Mouse (Mus musculus): ENCODE data around the gene Limk2. TPM values are rescaled to one million over a fixed set of nuclear protein-coding genes. Genes with fewer than 3 reads are reported as not detected.

Gene Limk2
- total and polyA plus RNA-seq, 2 experiments from 2014 or later: 113 to 206 TPM

GRCm38 (mm10) chr11:3309884-3310283 is 99.1 kb downstream of the Limk2 start:
- no peak overlapping the region for H3K9ac ChIP-seq (replicated peaks; ENCODE audit: low read length)
- ATAC-seq (no peak), DNase-seq (ENCODE audit: low spot score) (no peak)
- H3K4me3 ChIP-seq (ENCODE audit: low read length): no peak overlapping the region
- no peak overlapping the region for H3K4me2 ChIP-seq (ENCODE audit: low read depth, low read length)
- 88% methylated on average over 4 of the region's 4 CpGs for WGBS
- no peaks in the 10 kb centered on the region for H3K27me3 ChIP-seq (ENCODE audit: insufficient read depth, low read length)
- no peaks in the 10 kb centered on the region for H3K9me3 ChIP-seq (ENCODE audit: low read length)
- peaks cover 69% of the 10 kb centered on the region for H3K36me3 ChIP-seq (ENCODE audit: insufficient read depth, low read length)
- no peak overlapping the region for H3K27ac ChIP-seq
- no peak for TF ChIP-seq CTCF (IDR thresholded peaks at IDR 0.05; ENCODE audit: low read depth)
- H3K4me1 ChIP-seq (ENCODE audit: insufficient read depth, low read length): no peaks in the 10 kb centered on the region

GRCm38 (mm10) chr11:3307875-3308274 is 101.1 kb downstream of the Limk2 start:
- Histone ChIP-seq H3K27ac (no peak overlapping the region), H3K4me3 (ENCODE audit: low read length) (no peak overlapping the region), H3K36me3 (ENCODE audit: insufficient read depth, low read length) (peaks cover 83% of the 10 kb centered on the region), H3K9ac (replicated peaks; ENCODE audit: low read length) (no peak overlapping the region), H3K27me3 (ENCODE audit: insufficient read depth, low read length) (no peaks in the 10 kb centered on the region), H3K4me2 (ENCODE audit: low read depth, low read length) (no peak overlapping the region), H3K4me1 (ENCODE audit: insufficient read depth, low read length) (no peaks in the 10 kb centered on the region), H3K9me3 (ENCODE audit: low read length) (no peaks in the 10 kb centered on the region)
- ATAC-seq (no peak), DNase-seq (ENCODE audit: low spot score) (no peak)
- 94% methylated on average over 3 of the region's 3 CpGs for WGBS
- no peak for TF ChIP-seq CTCF (IDR thresholded peaks at IDR 0.05; ENCODE audit: low read depth)

- no peak for TF ChIP-seq CTCF (IDR thresholded peaks at IDR 0.05; ENCODE audit: low read depth)
- Histone ChIP-seq H3K4me2 (ENCODE audit: low read depth, low read length) (no peak overlapping the region), H3K27ac (no peak overlapping the region), H3K36me3 (ENCODE audit: insufficient read depth, low read length) (peaks cover 88% of the 10 kb centered on the region), H3K4me3 (ENCODE audit: low read length) (no peak overlapping the region), H3K9ac (replicated peaks; ENCODE audit: low read length) (no peak overlapping the region), H3K4me1 (ENCODE audit: insufficient read depth, low read length) (no peaks in the 10 kb centered on the region), H3K27me3 (ENCODE audit: insufficient read depth, low read length) (no peaks in the 10 kb centered on the region), H3K9me3 (ENCODE audit: low read length) (no peaks in the 10 kb centered on the region)
- 87% methylated on average over 4 of the region's 4 CpGs for WGBS
- no peak for DNase-seq (ENCODE audit: low spot score)
- ATAC-seq: no peak
Measured at GRCm38 (mm10) chr11:3305821-3306220, 103.2 kb downstream of the Limk2 start.

- H3K36me3 ChIP-seq (ENCODE audit: insufficient read depth, low read length): peaks cover 83% of the 10 kb centered on the region
- H3K27ac ChIP-seq: no peak overlapping the region
- H3K9ac ChIP-seq (replicated peaks; ENCODE audit: low read length): no peak overlapping the region
- DNase-seq (ENCODE audit: low spot score) (no peak), ATAC-seq (no peak)
- no peak overlapping the region for H3K4me2 ChIP-seq (ENCODE audit: low read depth, low read length)
- TF ChIP-seq CTCF (IDR thresholded peaks at IDR 0.05; ENCODE audit: low read depth): no peak
- no peak overlapping the region for H3K4me3 ChIP-seq (ENCODE audit: low read length)
- no peaks in the 10 kb centered on the region for H3K4me1 ChIP-seq (ENCODE audit: insufficient read depth, low read length)
- WGBS: 73% methylated on average over 4 of the region's 4 CpGs
- no peaks in the 10 kb centered on the region for H3K27me3 ChIP-seq (ENCODE audit: insufficient read depth, low read length)
- H3K9me3 ChIP-seq (ENCODE audit: low read length): no peaks in the 10 kb centered on the region
Measured at GRCm38 (mm10) chr11:3302792-3303191, 106.2 kb downstream of the Limk2 start.

GRCm38 (mm10) chr11:3302385-3302784 is 106.6 kb downstream of the Limk2 start:
- H3K36me3 ChIP-seq (ENCODE audit: insufficient read depth, low read length): peaks cover 83% of the 10 kb centered on the region
- 0 out of 2 replicates have a peak overlapping the region, but pooled peaks have one; percentile 13 for H3K9ac ChIP-seq (replicated peaks; ENCODE audit: low read length)

GRCm38 (mm10) chr11:3301075-3301474 is 107.9 kb downstream of the Limk2 start:
- Histone ChIP-seq H3K9me3 (ENCODE audit: low read length) (no peaks in the 10 kb centered on the region), H3K4me2 (ENCODE audit: low read depth, low read length) (no peak overlapping the region), H3K27ac (no peak overlapping the region), H3K4me1 (ENCODE audit: insufficient read depth, low read length) (no peaks in the 10 kb centered on the region), H3K4me3 (ENCODE audit: low read length) (no peak overlapping the region), H3K9ac (replicated peaks; ENCODE audit: low read length) (no peak overlapping the region), H3K36me3 (ENCODE audit: insufficient read depth, low read length) (peaks cover 77% of the 10 kb centered on the region), H3K27me3 (ENCODE audit: insufficient read depth, low read length) (no peaks in the 10 kb centered on the region)
- DNase-seq (ENCODE audit: low spot score) (no peak), ATAC-seq (no peak)
- no peak for TF ChIP-seq CTCF (IDR thresholded peaks at IDR 0.05; ENCODE audit: low read depth)
- whole genome bisulfite sequencing: 93% methylated on average over 5 of the region's 5 CpGs

More at GRCm38 (mm10) chr11:3302385-3302784, 106.6 kb downstream of the Limk2 start:
- no peaks in the 10 kb centered on the region for H3K9me3 ChIP-seq (ENCODE audit: low read length)
- H3K27ac ChIP-seq: no peak overlapping the region
- no peak for TF ChIP-seq CTCF (IDR thresholded peaks at IDR 0.05; ENCODE audit: low read depth)
- DNase-seq (ENCODE audit: low spot score) (no peak), ATAC-seq (no peak)
- 87% methylated on average over 4 of the region's 4 CpGs for WGBS
- H3K4me1 ChIP-seq (ENCODE audit: insufficient read depth, low read length): no peaks in the 10 kb centered on the region
- H3K27me3 ChIP-seq (ENCODE audit: insufficient read depth, low read length): no peaks in the 10 kb centered on the region
- H3K4me2 ChIP-seq (ENCODE audit: low read depth, low read length): no peak overlapping the region
- no peak overlapping the region for H3K4me3 ChIP-seq (ENCODE audit: low read length)

- TF ChIP-seq CTCF (IDR thresholded peaks at IDR 0.05; ENCODE audit: low read depth): no peak
- DNase-seq (ENCODE audit: low spot score): no peak
- Histone ChIP-seq H3K4me2 (ENCODE audit: low read depth, low read length) (no peak overlapping the region), H3K9me3 (ENCODE audit: low read length) (no peaks in the 10 kb centered on the region), H3K9ac (replicated peaks; ENCODE audit: low read length) (no peak overlapping the region), H3K4me1 (ENCODE audit: insufficient read depth, low read length) (peaks cover 8% of the 10 kb centered on the region), H3K27ac (no peak overlapping the region), H3K4me3 (ENCODE audit: low read length) (no peak overlapping the region), H3K27me3 (ENCODE audit: insufficient read depth, low read length) (no peaks in the 10 kb centered on the region), H3K36me3 (ENCODE audit: insufficient read depth, low read length) (peaks cover 77% of the 10 kb centered on the region)
- 92% methylated on average over 14 of the region's 14 CpGs for WGBS
- no peak for ATAC-seq
Measured at GRCm38 (mm10) chr11:3298813-3299185, 110.2 kb downstream of the Limk2 start.
